Mouse (Mus musculus) myocyte (in vitro differentiated cells): ENCODE data around the gene Ndufa6.

Experiments
- CEBPB ChIP-seq: IDR thresholded peaks from 2 replicates; pipeline ENCODE4 v1.6.1; 2011; ENCODE audit warnings: mild to moderate bottlenecking, moderate library complexity; ENCODE audit not compliant: poor library complexity, insufficient read depth, severe bottlenecking
- MAX ChIP-seq: IDR thresholded peaks from one replicate; pipeline ENCODE4 v1.6.1; 2011; ENCODE audit warnings: low read depth, mild to moderate bottlenecking, control low read depth
- MYOD1 ChIP-seq, 3 experiments: IDR thresholded peaks; one replicate each; pipeline ENCODE4 v1.6.1; 2011; ENCODE audit warnings: control low read depth in 2 of 3, low read depth in 2 of 3, mild to moderate bottlenecking in 2 of 3, moderate library complexity in 1 of 3; ENCODE audit not compliant: insufficient read length in 2 of 3, control insufficient read depth in 1 of 3
- MYOG ChIP-seq, 3 experiments: IDR thresholded peaks; one replicate each; pipeline ENCODE4 v1.6.1; 2011; ENCODE audit warnings: control low read depth in 2 of 3, low read depth in 2 of 3, mild to moderate bottlenecking in 2 of 3; ENCODE audit not compliant: insufficient read length in 2 of 3, control insufficient read depth in 1 of 3, insufficient read depth in 1 of 3
- POLR2A ChIP-seq: IDR thresholded peaks from one replicate; pipeline ENCODE4 v1.6.1; 2011; ENCODE audit warnings: low read depth, mild to moderate bottlenecking, control low read depth, moderate library complexity; ENCODE audit not compliant: insufficient read length
- POLR2AphosphoS2 ChIP-seq: IDR thresholded peaks from one replicate; pipeline ENCODE4 v1.6.1; 2011; ENCODE audit warnings: low read depth, control low read depth; ENCODE audit not compliant: insufficient read length
- REST ChIP-seq: IDR thresholded peaks from one replicate; pipeline ENCODE4 v1.6.1; 2011; ENCODE audit warnings: mild to moderate bottlenecking, control low read depth, moderate library complexity; ENCODE audit not compliant: insufficient read depth, insufficient read length
- SRF ChIP-seq: IDR thresholded peaks from one replicate; pipeline ENCODE4 v1.6.1; 2011; ENCODE audit warnings: low read depth; ENCODE audit not compliant: control insufficient read depth, insufficient read length
- TCF12 ChIP-seq: IDR thresholded peaks from one replicate; pipeline ENCODE4 v1.6.1; 2011; ENCODE audit warnings: mild to moderate bottlenecking, control low read depth; ENCODE audit not compliant: poor library complexity, insufficient read depth, severe bottlenecking
- USF1 ChIP-seq: IDR thresholded peaks from one replicate; pipeline ENCODE4 v1.6.1; 2011; ENCODE audit warnings: low read depth, mild to moderate bottlenecking, control low read depth, moderate library complexity

GRCm38 (mm10) chr15:82339150-82339549, 15.0 kb downstream of the Ndufa6 start:
- TF ChIP-seq MYOG (IDR thresholded peaks at IDR 0.05; ENCODE audit: control insufficient read depth in 1 of 3, insufficient read depth in 1 of 3, insufficient read length in 2 of 3, low read depth in 2 of 3) = no peak
- no peak for TF ChIP-seq MAX
- TF ChIP-seq TCF12 = no peak
- TF ChIP-seq MYOD1 (IDR thresholded peaks at IDR 0.05; ENCODE audit: control insufficient read depth in 1 of 3, insufficient read length in 2 of 3, low read depth in 2 of 3) = no peak
- TF ChIP-seq POLR2A = no peak
- TF ChIP-seq SRF = no peak
- TF ChIP-seq CEBPB = no peak
- no peak for TF ChIP-seq REST
- no peak for TF ChIP-seq POLR2AphosphoS2
- no peak for TF ChIP-seq USF1
